Mouse (Mus musculus) forebrain, embryonic 16.5 days (tissue): ENCODE measurements around the gene Ifnb1. TPM values are rescaled to one million over a fixed set of nuclear protein-coding genes. Genes with fewer than 3 reads are reported as not detected.

Source experiments
- ATAC-seq: fragments of 200-750 bp; cut with Nextera tagmentation; 2 replicates; pipeline ENCODE4 v1.8.0; 2017; ENCODE audit warnings: mild to moderate bottlenecking, moderate library complexity
- H3K27ac ChIP-seq: fragments of 300-500 bp; sonication (generic); 2 replicates; pipeline ENCODE4 v1.5.1; 2014; ENCODE audit warnings: low read length, control low read depth
- H3K27me3 ChIP-seq: fragments of 300-500 bp; sonication (generic); replicated peaks from 2 replicates; pipeline ENCODE4 v1.6.1; 2014; ENCODE audit warnings: low read length; ENCODE audit not compliant: control insufficient read depth, insufficient read depth
- H3K36me3 ChIP-seq: fragments of 300-500 bp; sonication (generic); 2 replicates; pipeline ENCODE4 v1.6.1; 2014; ENCODE audit not compliant: control insufficient read depth, insufficient read depth
- H3K4me1 ChIP-seq: fragments of 300-500 bp; sonication (generic); replicated peaks from 2 replicates; pipeline ENCODE4 v1.6.1; 2014; ENCODE audit warnings: low read length; ENCODE audit not compliant: control insufficient read depth, insufficient read depth
- H3K4me2 ChIP-seq: fragments of 300-500 bp; sonication (generic); 2 replicates; pipeline ENCODE4 v1.6.1; 2014; ENCODE audit warnings: mild to moderate bottlenecking, low read length, control low read depth
- H3K4me3 ChIP-seq: fragments of 300-500 bp; sonication (generic); replicated peaks from 2 replicates; pipeline ENCODE4 v1.5.1; 2014; ENCODE audit warnings: mild to moderate bottlenecking, low read length, control low read depth
- H3K9ac ChIP-seq: fragments of 300-500 bp; sonication (generic); replicated peaks from 2 replicates; pipeline ENCODE4 v1.6.1; 2014; ENCODE audit warnings: low read depth, low read length, control low read depth
- H3K9me3 ChIP-seq: fragments of 300-500 bp; sonication (generic); 2 replicates; pipeline ENCODE4 v1.6.1; 2016; ENCODE audit warnings: low read length; ENCODE audit not compliant: control insufficient read depth
- WGBS: fragments of 180-500 bp; shearing (Covaris S2); extraction: QIAGEN DNeasy Blood & Tissue Kit; methylation state at CpG from one replicate; pipeline ENCODE4 v1.1.7; 2014; 5-methylcytosine and 5-hydroxymethylcytosine counted together
- polyA plus RNA-seq: library from polyadenylated mRNA; unstranded; fragments of >200 nt; fragmentation: Nextera tagmentation; extraction: Ambion mirVana; gene quantifications from 2 replicates; pipeline ENCODE4 v1.2.1, GENCODE M21; 2015

Gene Ifnb1
- polyA plus RNA-seq, 1 experiment from 2014 or later: not detected

GRCm38 (mm10) chr4:88478809-88479186 is 43.8 kb downstream of the Ifnb1 start:
- H3K9me3 ChIP-seq: no peaks in the 10 kb centered on the region
- no peaks in the 10 kb centered on the region for H3K27me3 ChIP-seq
- H3K36me3 ChIP-seq: no peaks in the 10 kb centered on the region
- no peak overlapping the region for H3K4me3 ChIP-seq
- ATAC-seq: no peak
- 0 out of 2 replicates have a peak, but pooled peaks cover 4% of the 10 kb centered on the region for H3K4me1 ChIP-seq
- 68% methylated on average over 9 of the region's 9 CpGs for WGBS
- H3K27ac ChIP-seq: no peak overlapping the region
- H3K4me2 ChIP-seq: no peak overlapping the region
- H3K9ac ChIP-seq: no peak overlapping the region

- no peaks in the 10 kb centered on the region for H3K36me3 ChIP-seq
- no peaks in the 10 kb centered on the region for H3K27me3 ChIP-seq
- H3K4me3 ChIP-seq: no peak overlapping the region
- H3K9ac ChIP-seq: no peak overlapping the region
- H3K27ac ChIP-seq: no peak overlapping the region
- no peaks in the 10 kb centered on the region for H3K9me3 ChIP-seq
- ATAC-seq: no peak
- 87% methylated on average over 4 of the region's 4 CpGs for WGBS
- 0 out of 2 replicates have a peak, but pooled peaks cover 4% of the 10 kb centered on the region for H3K4me1 ChIP-seq
- no peak overlapping the region for H3K4me2 ChIP-seq
Observed at GRCm38 (mm10) chr4:88478177-88478808, 44.3 kb downstream of the Ifnb1 start.

DNA sequence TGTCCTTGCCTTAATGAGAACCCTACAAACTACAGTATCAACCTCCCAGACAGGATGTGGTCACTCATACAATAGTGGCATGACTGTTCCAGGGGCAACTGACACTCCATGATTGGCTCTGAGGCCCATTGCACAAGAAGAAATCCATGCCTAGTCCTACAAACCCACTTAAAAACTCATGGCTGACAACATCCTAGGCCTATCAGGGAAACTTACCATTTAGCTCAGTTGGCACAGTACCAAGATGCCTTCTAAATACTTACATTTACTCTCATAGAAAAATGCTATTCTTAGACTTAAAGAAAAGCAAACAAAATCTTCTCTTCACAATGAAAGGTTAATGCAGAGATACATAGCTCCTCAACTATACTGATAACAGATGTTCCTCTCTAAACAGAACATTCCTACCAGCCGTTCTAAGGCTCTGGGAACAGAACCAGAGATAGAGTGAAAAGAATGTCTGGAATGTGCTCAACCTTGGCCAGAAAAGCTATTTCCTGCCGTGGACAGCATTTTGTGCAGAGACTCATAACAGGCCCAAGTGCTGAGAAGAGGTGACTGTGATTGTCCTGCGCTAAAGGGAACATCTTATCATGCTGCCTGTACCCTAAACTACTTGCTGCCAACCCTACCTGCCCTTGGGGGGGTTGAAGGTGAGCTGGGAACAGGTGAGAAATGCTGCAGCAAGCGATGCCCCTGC is 45.9 kb downstream of the Ifnb1 start:
- Histone ChIP-seq H3K9me3 (no peaks in the 10 kb centered on the region), H3K4me3 (no peak overlapping the region), H3K4me1 (0 out of 2 replicates have a peak, but pooled peaks cover 4% of the 10 kb centered on the region), H3K9ac (no peak overlapping the region), H3K27me3 (no peaks in the 10 kb centered on the region), H3K4me2 (no peak overlapping the region), H3K27ac (no peak overlapping the region), H3K36me3 (no peaks in the 10 kb centered on the region)
- ATAC-seq: no peak
- WGBS: 66% methylated on average over 4 of the region's 4 CpGs

- 94% methylated on average over 3 of the region's 3 CpGs for WGBS
- H3K36me3 ChIP-seq: no peaks in the 10 kb centered on the region
- ATAC-seq: no peak
Observed at GRCm38 (mm10) chr4:88476084-88476483, 46.5 kb downstream of the Ifnb1 start.

More at GRCm38 (mm10) chr4:88476084-88476483, 46.5 kb downstream of the Ifnb1 start:
- no peak overlapping the region for H3K4me3 ChIP-seq
- H3K4me1 ChIP-seq: 0 out of 2 replicates have a peak, but pooled peaks cover 4% of the 10 kb centered on the region
- H3K9me3 ChIP-seq: no peaks in the 10 kb centered on the region
- no peak overlapping the region for H3K27ac ChIP-seq
- no peaks in the 10 kb centered on the region for H3K27me3 ChIP-seq
- no peak overlapping the region for H3K4me2 ChIP-seq
- H3K9ac ChIP-seq: no peak overlapping the region

Other genes with a start within 250 kb of the Ifnb1 start
- gene Hacd4, start 83.8 kb downstream of the Ifnb1 start, polyA plus RNA-seq: 2.8 and 3.9 TPM in 2 replicates
- gene Ifna15, start 35.5 kb upstream of the Ifnb1 start, polyA plus RNA-seq: not detected in 2 replicates
- not detected in 2 replicates for gene Ifna14, start 49.0 kb upstream of the Ifnb1 start, polyA plus RNA-seq
- gene Ifna9, start 69.6 kb upstream of the Ifnb1 start, polyA plus RNA-seq: not detected in 2 replicates
- not detected in 2 replicates for gene Ifna12, start 80.6 kb upstream of the Ifnb1 start, polyA plus RNA-seq
- gene C87499, start 111.6 kb upstream of the Ifnb1 start, polyA plus RNA-seq: not detected in 2 replicates
- not detected in 2 replicates for gene Ifna13, start 121.7 kb upstream of the Ifnb1 start, polyA plus RNA-seq
- not detected in 2 replicates for gene Ifna16, start 154.2 kb upstream of the Ifnb1 start, polyA plus RNA-seq
- gene Ifna2, start 161.1 kb upstream of the Ifnb1 start, polyA plus RNA-seq: not detected in 2 replicates
- not detected in 2 replicates for gene Ifnab, start 168.6 kb upstream of the Ifnb1 start, polyA plus RNA-seq
- gene Gm26566, start 199.0 kb upstream of the Ifnb1 start, polyA plus RNA-seq: 1.2 and 1.4 TPM in 2 replicates
- gene Klhl9, start 199.7 kb upstream of the Ifnb1 start, polyA plus RNA-seq: 122 and 135 TPM in 2 replicates
- gene Gm13271, start 232.1 kb upstream of the Ifnb1 start, polyA plus RNA-seq: not detected in 2 replicates
- gene Gm13283, start 237.3 kb upstream of the Ifnb1 start, polyA plus RNA-seq: 0.16 TPM in 1 of 2 replicates, not detected in the other